Mouse (Mus musculus) hindlimb bud, embryonic 11.5 days (tissue): ENCODE measurements around the gene Acsf3.
A peak's percentile ranks its signal among the peaks of the same experiment; 100 is the strongest.

Experiments used
- DNase-seq: peaks from one replicate; pipeline ENCODE4 v3.0.0-alpha.2; 2012; ENCODE audit warnings: low read depth, low spot score; ENCODE audit errors: extremely low spot score

Gene Acsf3

DNA sequence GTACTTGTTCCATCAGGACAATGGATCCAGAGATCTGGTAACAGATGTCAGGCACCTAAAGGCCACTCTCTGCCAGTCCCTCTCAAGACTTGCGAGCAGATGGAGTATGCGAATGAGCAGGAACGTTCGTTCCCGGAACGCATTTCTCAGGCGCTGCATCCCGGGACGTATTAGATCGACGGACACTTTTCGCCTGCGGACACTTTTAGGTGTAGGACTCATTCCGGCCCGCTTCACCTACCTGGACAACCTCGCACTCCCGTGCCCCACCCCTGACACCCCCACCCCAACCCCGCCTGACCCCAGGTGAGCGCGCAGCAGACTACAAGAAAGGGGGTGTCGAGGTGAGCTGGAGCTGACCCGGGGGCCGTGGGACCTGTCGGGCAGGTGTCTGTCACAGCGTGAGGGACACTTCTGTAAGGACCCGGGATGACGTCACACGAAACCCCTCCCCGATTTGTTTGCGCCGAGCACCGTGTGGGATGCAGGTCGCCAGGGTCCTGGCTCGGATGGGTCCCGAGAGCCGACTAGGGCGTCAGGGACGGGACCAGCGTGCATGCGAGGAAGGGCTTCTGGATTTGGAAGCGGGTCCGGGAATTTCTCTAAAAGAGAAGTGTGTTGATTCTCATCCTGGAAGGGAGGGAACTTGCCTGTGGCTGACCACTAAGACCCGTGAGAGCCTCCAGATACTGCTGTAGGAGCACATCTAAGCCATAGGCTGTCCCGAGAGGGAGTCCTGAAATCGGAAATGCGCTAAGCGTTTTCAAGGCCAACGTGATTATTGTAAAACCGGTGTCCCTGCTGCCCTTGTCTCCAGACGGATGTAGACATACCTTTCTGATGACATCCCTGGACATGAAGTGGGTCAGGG, at the start of gene Acsf3:
TSS of gene Acsf3 (plus strand) at position 202 of the 871 bp plus-strand sequence.
- DNase-seq: peak; percentile 61

DNA sequence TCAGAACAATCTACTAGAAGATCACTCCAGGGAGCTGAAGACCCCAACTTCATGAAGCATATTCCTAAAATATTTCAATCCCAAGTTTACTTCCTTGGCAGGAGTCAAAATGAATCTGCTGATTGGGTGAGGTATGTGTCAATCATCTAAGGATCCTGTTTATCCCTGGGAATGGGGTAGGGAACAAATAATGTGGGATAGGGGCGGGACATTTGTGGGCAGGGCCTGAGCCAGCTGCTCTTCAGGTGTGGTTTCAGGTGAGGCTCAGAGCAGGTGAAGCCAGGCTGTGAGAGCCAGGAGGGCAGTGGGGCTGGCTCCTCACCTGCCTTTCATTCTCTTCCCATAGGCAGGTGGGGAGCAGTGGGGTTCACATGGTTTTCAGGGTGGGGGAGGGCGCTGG, 48.5 kb upstream of the Acsf3 start:
- no peak for DNase-seq

DNA sequence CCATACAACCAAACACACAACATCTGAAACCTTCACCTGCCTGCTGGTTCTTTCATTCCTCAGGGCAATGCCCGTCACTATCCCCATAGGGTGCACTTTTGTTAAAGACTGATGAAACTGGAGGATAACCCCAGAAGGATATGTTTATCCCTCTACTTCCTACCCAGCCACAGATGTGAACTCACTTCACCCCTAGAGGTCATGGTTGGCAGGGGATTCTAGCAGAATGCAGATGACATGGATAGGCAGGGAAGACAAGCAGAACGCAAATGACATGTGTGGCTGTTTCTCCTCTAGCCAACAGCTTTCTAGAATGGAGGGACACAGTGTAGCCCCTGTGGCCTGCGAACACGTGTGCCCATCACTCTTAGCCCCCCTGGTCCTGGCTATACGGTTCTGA, 47.9 kb upstream of the Acsf3 start:
- no peak for DNase-seq

DNA sequence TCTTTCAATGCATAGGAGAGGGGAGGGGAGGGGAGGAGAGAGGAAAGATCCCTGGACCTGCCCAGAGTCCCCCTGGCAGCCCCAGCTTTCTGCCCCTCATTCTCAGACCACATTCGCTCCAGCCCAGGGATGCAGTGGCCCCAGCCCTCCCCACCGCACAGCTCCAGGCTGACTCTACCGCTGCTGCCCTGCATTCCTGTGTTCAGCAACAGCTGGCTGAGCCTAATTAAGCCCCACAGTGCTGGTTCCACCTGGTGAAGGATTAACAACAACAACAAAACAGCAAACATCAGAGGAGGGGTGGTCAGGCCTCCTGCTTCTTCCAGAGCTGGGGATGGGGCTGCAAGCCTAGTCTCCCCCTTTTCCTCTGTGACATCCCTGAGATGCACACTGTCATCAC, 46.7 kb upstream of the Acsf3 start:
- no peak for DNase-seq

DNA sequence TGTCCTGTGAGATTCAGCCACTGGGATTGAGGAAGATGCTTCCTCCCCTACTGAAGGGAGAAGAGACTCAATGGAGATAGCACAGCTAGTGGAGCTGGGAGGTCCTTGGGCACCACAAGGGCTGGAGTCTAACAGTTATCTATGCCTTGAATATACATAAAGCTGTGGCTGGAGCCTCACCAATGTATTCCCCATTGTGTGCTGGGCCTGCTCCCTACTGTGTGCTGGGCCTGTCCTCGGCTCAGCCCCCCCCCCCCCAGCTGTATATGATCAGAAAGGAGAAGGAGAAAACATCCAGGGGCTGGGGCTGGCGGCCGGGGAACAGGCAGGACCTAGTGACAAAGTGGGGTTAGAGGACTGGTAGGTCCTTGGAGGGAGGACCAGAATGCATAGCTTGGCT, 40.2 kb upstream of the Acsf3 start:
- DNase-seq: no peak

DNA sequence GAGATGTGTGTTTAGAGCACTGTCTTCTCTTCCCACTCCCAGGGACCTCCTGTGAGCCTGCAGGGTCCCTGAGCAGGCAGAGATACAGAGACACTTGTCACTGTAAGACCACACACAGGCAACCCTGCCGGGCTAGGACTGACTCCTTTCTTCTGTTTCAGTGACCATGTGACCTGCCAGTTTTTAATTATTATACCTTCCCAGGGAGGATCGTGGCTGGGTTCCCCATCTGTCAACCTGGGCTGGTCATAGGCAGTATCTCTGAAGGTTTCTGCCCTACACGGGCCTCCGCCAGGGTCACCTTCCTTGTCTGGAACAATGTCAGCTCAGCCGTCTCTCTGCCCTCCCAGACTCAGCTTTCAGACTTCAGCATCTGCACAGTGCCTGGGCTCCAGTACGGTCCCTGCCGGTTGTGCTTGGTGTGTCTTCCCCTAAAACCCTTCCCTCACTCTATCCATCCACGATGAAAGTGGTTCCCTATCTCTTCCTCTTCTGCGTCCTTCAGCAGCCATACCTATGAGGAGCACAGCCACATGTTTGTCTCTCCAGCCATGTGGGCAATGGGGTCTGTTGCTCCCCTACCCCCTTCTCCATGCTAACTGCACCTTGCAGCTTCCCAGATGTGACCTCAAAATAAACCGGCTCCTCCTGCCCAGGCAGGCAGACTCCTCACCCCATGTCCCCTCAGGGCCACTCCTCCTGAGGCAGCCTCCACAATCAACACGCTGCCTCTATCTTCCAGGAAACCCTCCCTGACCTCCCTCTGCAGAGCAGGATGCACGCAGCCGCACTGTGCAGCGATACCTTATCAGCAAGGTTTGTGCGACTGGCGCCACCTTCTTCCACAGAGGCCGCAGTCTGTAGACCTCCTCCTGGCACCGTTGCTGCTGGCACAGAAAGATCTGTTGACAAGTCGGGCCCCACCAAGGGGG, 39.5 kb upstream of the Acsf3 start:
- DNase-seq: no peak

DNA sequence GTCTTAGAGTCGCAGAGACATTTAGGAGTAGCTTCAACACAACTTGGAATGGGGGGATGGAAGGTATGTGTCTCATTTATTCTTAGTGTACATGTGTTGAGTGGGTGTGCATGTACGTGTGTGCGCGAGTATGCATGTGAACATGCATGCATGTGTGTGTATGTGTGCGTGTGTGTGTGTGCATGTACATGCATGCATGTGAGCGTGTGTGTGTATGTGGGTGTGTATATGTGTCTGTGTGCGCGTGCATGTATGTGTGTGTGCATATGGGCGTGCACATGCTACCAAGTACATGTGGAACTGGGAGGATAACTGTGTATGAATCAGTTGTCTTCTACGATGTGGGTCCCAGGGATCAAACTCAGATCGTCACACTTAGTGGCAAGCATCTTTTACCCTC, 38.7 kb upstream of the Acsf3 start:
- no peak for DNase-seq

DNA sequence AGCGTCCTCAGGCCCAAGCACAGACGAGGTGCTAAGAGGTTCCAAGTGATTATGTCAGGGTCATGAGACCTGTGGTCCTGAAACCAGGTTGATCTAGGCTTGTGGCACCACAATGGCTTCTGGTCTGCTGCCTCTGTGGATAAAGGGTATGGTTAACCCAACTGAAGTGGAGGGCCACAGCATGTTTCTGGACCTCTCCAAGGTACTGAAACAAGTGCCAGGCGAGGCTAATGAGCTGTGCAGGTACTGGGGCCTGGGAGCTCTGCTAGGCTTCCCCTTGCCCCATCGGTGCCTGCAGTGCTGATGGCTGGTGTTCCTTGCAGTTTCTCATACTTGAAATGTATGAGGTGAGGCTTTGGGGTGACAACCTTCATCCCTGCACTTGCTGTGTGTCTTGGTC, 38.2 kb upstream of the Acsf3 start:
- DNase-seq: peak; percentile 14

DNA sequence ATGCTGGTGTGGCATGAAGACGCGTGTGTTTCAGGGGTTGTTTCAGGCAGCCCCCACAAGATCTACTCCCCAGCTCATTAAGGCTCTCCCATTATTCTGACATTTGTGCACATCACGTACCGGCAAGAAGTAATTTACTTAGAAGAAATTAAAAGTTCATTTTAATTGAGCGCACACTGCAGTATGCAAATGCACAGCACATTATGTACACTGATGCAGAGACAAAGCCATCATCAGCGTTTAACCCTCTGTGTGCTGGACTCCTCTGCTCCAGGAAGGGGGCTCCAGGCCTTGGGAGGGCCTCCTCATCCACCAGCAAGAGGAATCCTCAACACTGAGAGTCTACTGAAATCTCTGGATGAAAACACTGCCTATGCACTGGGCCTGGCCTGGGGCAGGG, 37.4 kb upstream of the Acsf3 start:
- no peak for DNase-seq

DNA sequence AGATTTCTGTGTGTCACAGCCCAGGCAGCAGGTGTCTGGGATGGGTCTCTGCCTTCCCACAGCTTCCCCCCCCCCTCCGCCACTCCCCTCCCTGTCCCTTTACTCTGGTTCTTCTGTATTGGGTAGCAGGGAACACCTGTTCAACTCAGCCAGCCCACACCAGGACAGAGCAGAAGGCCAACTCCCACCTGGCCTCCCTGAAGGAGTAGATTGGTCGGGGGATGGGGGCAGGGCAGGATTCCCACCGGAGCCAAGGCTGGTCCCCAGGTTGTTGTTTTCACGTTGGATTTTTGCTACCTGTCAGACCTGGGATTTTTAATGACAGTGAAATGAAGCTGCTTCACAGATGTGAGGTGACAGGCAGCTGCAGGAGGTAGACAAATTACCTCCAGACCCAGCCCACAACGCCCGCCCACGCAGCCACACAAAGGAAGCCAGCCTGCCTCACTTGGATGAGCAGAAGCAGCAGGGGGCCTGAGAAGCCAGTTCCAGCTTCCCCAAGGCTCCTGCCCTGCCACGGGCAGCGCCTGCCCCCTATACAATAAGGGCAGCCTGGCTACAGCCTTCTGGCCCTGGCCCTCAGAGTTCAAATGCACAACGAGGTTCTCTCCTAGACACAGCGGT, 36.1 kb upstream of the Acsf3 start:
- DNase-seq: no peak

DNA sequence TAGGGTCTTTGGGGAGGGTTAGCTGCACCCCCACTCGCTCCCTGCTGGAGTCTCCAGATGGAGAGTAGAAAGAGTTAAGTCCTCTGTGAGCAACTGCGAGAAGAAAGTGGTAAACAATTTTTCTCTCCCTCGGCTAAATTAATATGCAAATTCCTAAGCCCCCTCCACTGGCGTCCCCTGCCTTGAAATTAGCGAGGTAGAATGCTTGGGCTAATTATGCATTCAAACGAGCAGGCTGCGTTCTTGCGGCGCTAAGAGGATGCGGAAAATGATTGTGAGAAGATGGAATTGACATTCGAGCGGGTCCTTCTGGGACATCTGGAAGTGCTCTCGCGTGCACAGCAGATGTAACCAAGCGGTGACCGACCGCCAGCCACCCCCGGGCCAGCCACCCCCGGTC, 32.8 kb upstream of the Acsf3 start:
- no peak for DNase-seq

DNA sequence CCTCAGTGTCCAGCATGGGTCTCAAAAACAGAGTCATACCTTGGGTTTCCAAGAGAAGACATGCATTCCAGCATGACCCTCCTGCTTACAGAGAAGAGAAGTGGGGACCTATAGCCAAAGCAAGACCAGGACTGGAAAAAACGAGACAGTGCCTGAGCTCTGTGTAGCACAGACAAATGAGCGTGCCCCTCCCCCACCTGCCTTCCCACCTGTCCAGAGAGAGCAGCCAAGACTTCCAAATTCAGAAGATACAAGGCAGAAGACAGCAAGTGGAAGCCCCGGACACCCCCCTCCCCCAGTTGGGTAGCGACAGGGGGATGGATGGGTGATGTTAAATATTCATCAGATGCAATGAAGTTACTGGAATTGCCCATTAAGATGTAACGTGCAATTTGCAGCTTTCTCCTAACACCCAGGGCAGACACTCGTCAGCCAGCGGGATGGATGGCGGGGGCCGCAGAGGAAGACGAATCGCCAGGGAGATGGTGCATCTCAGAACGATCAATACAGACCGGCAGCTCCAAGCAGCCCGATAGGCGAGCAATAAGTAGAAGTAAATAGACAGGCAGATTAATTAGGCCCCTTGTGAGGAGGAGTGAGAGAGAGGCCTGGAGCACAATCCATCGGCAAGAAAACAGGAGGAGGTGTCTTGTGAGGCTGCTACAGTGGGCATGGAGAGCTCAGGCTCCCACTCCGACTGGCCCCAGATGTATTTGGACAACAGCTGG, 30.1 kb upstream of the Acsf3 start:
- DNase-seq: no peak

DNA sequence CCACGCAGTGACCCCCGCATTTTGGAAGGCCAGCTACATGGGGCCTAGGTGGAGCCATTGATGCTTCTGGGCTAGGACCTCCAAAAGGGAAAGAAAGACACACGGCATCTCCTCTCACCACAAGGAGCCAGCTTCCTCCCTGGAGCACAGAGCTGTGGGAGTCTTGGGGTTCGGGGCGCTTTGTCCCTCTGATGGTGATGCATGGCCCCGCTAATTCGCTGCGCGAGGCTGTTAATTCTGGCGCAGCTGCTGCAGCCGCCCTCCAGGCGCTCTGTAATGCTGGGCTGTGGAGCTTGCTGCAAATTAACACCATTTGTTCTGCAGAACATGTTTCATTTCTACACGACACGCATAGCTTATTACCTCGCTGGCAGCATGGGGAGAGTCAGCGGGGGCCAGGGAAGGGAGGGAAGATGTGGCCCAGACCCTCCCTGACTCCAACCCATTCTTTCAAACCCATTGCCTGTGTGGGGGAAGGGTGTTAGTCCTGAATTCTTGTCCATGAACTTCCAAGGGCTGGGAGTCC, 29.5 kb upstream of the Acsf3 start:
- DNase-seq: peak; percentile 33

DNA sequence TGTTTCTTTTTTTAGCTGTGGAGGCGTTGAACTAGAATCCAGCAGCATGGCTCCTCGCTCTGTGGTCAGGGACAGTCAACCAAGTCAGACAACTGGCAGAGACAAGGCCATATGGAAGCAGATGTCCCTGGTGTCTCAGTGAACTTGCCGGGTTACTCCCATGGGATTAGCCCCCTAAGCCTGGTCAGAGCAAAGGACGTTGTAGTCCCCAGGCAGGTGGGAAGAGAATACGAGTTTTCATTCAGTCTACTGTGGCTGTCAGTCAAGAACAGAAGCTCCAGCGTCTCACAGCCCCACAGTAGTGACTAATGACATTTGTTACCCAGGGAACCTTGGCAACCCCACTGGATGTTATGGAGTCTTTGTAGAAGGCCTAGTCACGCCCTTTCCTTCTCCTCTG, 28.8 kb upstream of the Acsf3 start:
- no peak for DNase-seq

DNA sequence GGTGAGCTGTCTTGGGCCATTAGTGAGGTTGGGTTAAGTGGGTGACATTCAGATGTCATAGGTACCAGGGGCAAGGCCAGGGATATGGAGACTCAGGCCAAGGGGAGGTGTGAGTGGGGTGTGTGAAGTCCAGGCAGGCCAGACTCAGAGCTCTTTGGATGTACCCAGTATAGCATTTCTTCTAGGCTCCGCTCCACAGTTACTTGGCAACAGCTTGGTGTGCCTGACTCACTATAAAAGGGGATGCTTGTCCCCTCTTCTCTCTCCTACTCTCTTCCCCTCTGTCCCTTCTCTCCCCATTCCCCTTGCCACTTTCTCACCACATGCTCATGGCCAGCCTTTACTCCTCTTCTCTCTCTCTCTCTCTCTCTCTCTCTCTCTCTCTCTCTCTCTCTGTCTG, 27.5 kb upstream of the Acsf3 start:
- no peak for DNase-seq

DNA sequence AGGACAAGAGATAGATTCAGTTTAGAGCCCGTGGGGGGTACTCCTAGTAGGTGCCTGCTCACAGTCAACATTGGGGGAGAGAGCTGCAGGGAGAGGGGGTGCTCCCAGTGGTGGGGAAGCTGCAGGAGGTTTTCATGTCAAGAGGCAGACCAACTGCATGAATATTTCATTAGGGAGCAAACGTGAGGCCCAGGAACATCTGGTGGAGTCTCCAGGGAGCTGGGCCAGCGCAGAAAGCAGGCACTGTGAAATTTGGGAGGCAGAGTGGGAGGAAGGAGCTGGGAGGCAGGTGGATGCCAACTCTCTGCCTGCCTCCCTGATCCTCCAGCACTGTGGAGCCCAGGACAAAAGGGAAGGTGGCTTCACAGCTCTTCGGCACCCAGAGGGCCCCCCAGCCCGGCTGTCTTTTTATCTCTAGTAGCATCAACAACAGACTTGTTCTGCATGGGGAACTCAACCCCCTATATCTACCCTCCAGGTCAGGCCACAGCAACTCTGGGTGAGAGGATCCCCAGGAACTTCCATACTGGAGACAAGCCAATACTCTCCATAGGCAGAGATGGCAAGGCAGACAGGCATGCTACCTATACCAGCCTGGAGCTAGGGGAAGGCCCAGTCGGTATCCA, 25.8 kb upstream of the Acsf3 start:
- DNase-seq: no peak

DNA sequence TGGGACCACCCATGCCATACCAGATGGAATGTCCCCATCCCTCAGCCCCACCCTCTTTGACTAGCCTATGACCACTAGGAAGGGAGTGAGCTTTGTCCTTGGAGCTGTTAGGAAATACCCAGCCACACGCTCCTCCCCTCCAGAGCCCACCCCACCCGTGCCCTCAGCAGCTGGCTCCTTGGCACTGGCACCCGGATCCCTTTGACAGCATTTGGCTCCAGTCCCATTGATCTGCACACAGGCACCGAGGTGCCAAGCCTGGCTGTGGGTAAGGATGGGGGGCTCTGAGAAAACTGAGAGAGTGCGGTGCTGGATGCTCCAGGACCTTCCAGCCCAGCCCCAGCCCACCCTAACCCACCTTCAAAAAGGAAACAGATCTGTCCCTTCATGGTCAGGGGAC, 23.9 kb upstream of the Acsf3 start:
- no peak for DNase-seq

DNA sequence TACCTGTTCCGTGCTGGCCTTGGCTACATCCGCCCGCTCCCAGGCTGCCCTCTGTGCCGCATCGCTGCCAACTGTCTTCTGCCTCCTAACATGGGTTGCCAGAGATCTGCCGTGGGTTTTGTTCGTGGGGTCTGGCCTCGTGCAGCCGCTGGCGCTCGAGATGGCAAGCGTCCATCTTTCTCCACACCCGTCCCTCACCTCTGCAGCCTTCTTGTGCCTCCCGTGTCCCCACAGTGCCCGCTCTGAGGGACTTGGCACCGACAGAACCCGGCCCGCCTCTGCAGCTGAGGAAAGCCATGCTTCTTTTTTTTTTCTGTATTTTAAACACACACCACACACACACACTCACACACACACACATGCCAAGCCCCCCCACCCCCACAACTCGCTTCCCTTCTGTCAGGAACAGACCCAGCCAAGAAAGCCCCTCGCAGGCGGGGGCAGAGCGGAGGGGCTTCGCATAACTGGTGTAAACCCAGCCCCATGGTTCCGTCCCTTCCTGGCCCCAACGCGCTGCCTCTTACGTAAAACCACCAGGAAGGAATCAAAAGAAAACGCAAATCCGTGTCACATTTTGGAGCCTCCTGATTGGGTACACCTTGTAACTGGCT, 23.1 kb upstream of the Acsf3 start:
- no peak for DNase-seq

DNA sequence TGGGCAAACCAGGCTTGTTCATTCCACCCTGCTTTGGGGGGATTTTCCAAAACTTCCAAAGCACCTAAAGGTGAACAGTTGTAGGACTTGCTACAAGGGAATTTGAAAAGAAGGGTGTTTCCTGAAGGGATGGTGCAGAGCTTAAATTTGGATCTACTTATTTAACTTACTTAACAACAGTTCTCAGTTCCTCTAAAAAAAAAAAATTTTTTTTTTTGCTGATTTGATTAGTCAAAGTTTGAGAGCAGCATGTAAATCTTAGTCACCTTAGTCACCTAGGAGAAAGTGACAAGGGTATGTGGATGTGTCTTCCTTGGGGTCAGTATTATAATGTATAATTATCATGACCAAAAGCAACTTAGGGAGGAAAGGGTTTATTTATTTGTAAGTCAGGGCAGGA, 16.7 kb upstream of the Acsf3 start:
- no peak for DNase-seq

DNA sequence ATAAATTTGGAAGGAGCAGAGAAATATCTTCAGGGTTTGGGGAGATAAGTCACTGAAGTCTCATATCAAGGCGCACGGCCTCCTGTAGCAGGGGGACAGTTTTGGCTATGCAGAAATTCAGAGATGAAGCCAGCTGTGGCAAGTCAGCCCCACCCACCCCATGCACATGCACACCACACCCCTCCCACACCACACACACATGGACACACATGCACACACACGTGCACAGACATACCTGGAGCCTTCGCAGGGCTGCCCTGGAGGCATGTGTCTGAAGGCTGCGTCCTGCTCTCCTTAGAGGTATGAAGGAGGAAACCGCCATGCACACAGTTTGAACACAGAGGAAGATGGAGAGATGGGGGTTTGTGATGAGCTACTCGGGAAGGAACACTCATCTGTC, 15.2 kb upstream of the Acsf3 start:
- no peak for DNase-seq
